Mouse (Mus musculus) MEL (cell line): Measurements from ENCODE around the gene Fgfr2.

ENCODE experiments used
- CTCF ChIP-seq, 3 experiments: IDR thresholded peaks in 2 of 3; conservative IDR thresholded peaks in 1 of 3; 2 replicates each; pipeline ENCODE4 v1.5.1; 2011 to 2012; ENCODE audit warnings: low read length in 3 of 3, low read depth in 2 of 3, mild to moderate bottlenecking in 2 of 3, improper control_type of control experiment in 1 of 3, inconsistent platforms in 1 of 3, mixed read lengths in 1 of 3, moderate library complexity in 1 of 3; ENCODE audit not compliant: control insufficient read depth in 1 of 3, insufficient read depth in 1 of 3, poor library complexity in 1 of 3, severe bottlenecking in 1 of 3
- ELF1 ChIP-seq: IDR thresholded peaks from 2 replicates; pipeline ENCODE4 v1.6.1; 2014; ENCODE audit warnings: low read depth, mild to moderate bottlenecking, inconsistent platforms, low read length, improper control_type of control experiment, moderate library complexity
- POLR2A ChIP-seq, 2 experiments: IDR thresholded peaks; 2 replicates each; pipeline ENCODE4 v1.6.1; 2011 to 2012; ENCODE audit warnings: low read length in 2 of 2, mild to moderate bottlenecking in 2 of 2, control low read depth in 1 of 2, improper control_type of control experiment in 1 of 2, low read depth in 1 of 2, moderate library complexity in 1 of 2; ENCODE audit not compliant: control insufficient read depth in 1 of 2, insufficient read depth in 1 of 2, poor library complexity in 1 of 2
- TAL1 ChIP-seq: IDR thresholded peaks from 2 replicates; pipeline ENCODE4 v1.6.1; 2012; ENCODE audit warnings: mild to moderate bottlenecking, inconsistent platforms, low read length, moderate library complexity, mixed read lengths
- UBTF ChIP-seq: IDR thresholded peaks from 2 replicates; pipeline ENCODE4 v1.6.1; 2012; ENCODE audit warnings: low read depth, mild to moderate bottlenecking, inconsistent platforms, low read length, improper control_type of control experiment, moderate library complexity, borderline replicate concordance; ENCODE audit not compliant: insufficient read depth
- ZNF384 ChIP-seq: IDR thresholded peaks from 2 replicates; pipeline ENCODE4 v1.6.1; 2012; ENCODE audit warnings: low read depth, mild to moderate bottlenecking, inconsistent platforms, low read length, improper control_type of control experiment

- TF ChIP-seq TAL1 (no peak), CTCF (IDR thresholded peaks at IDR 0.05 in 2 of 3, conservative IDR thresholded peaks at IDR 0.05 in 1 of 3; ENCODE audit: control insufficient read depth in 1 of 3, insufficient read depth in 1 of 3, low read depth in 2 of 3, low read length in 3 of 3, poor library complexity in 1 of 3, severe bottlenecking in 1 of 3) (no peak), UBTF (no peak), ZNF384 (no peak), ELF1 (no peak), POLR2A (IDR thresholded peaks at IDR 0.05; ENCODE audit: control insufficient read depth in 1 of 2, insufficient read depth in 1 of 2, low read depth in 1 of 2, low read length in 2 of 2, poor library complexity in 1 of 2) (no peak)
Measured at GRCm38 (mm10) chr7:130315221-130315620, 2807.9 kb downstream of the Fgfr2 start.
